Mouse (Mus musculus): ENCODE results near the gene Zfp691. TPM values are rescaled to one million over a fixed set of nuclear protein-coding genes. Genes with fewer than 3 reads are reported as not detected.

Gene Zfp691
- polyA plus RNA-seq, 1 experiment from 2014 or later: 7.8 TPM

GRCm38 (mm10) chr4:119165916-119166315, 8.1 kb downstream of the Zfp691 start:
- no peak overlapping the region for H3K27ac ChIP-seq
- H3K4me1 ChIP-seq: no peaks in the 10 kb centered on the region
- H3K27me3 ChIP-seq: no peaks in the 10 kb centered on the region
- no peak overlapping the region for H3K9ac ChIP-seq
- H3K4me3 ChIP-seq: no peak overlapping the region
- no peak overlapping the region for H3K4me2 ChIP-seq
- peaks cover 21% of the 10 kb centered on the region for H3K36me3 ChIP-seq
- 67% methylated on average over 7 of the region's 7 CpGs for WGBS
- H3K9me3 ChIP-seq: no peaks in the 10 kb centered on the region
- no peak for ATAC-seq (ENCODE audit: borderline replicate concordance, extremely low read depth, low FRiP score, low TSS enrichment)

DNA sequence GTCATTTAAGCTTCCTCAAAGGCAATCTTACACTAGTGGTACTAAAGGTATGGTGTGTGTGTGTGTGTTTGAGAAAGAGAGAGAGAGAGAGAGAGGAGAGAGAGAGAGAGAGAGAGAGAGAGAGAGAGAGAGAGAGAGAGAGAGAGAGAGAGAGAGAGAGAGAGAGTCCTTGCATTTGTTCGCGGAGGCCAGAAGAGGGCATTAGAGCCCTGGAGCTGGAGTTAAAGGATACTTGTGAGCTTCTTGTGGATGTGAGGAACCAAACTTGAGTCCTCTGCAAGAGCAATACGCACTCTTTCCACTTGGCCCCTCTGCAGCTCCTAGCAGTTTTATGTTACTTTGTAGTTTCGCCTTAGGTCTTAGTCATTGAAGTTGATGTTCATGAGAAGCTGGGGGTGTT, 11.0 kb downstream of the Zfp691 start:
- H3K27ac ChIP-seq: no peak overlapping the region
- no peak overlapping the region for H3K4me3 ChIP-seq
- no peak for ATAC-seq (ENCODE audit: borderline replicate concordance, extremely low read depth, low FRiP score, low TSS enrichment)
- no peaks in the 10 kb centered on the region for H3K9me3 ChIP-seq
- H3K9ac ChIP-seq: no peak overlapping the region
- no peaks in the 10 kb centered on the region for H3K27me3 ChIP-seq
- no peak overlapping the region for H3K4me2 ChIP-seq
- no peaks in the 10 kb centered on the region for H3K4me1 ChIP-seq
- 62% methylated on average over 4 of the region's 4 CpGs for WGBS
- H3K36me3 ChIP-seq: no peaks in the 10 kb centered on the region

GRCm38 (mm10) chr4:119161358-119161757, 12.6 kb downstream of the Zfp691 start:
- H3K36me3 ChIP-seq: no peaks in the 10 kb centered on the region
- H3K4me2 ChIP-seq: no peak overlapping the region
- ATAC-seq (ENCODE audit: borderline replicate concordance, extremely low read depth, low FRiP score, low TSS enrichment): no peak
- no peak overlapping the region for H3K27ac ChIP-seq
- H3K4me1 ChIP-seq: no peaks in the 10 kb centered on the region
- H3K9ac ChIP-seq: no peak overlapping the region
- H3K4me3 ChIP-seq: no peak overlapping the region
- 50% methylated on average over 3 of the region's 3 CpGs for WGBS
- no peaks in the 10 kb centered on the region for H3K27me3 ChIP-seq
- H3K9me3 ChIP-seq: no peaks in the 10 kb centered on the region

GRCm38 (mm10) chr4:119157891-119158290, 16.1 kb downstream of the Zfp691 start:
- Histone ChIP-seq H3K4me1 (no peaks in the 10 kb centered on the region), H3K36me3 (no peaks in the 10 kb centered on the region), H3K27ac (no peak overlapping the region), H3K4me3 (no peak overlapping the region), H3K9me3 (no peaks in the 10 kb centered on the region), H3K27me3 (no peaks in the 10 kb centered on the region), H3K4me2 (no peak overlapping the region), H3K9ac (no peak overlapping the region)
- ATAC-seq (ENCODE audit: borderline replicate concordance, extremely low read depth, low FRiP score, low TSS enrichment): peak; percentile 62
- 59% methylated on average over 5 of the region's 5 CpGs for WGBS

DNA sequence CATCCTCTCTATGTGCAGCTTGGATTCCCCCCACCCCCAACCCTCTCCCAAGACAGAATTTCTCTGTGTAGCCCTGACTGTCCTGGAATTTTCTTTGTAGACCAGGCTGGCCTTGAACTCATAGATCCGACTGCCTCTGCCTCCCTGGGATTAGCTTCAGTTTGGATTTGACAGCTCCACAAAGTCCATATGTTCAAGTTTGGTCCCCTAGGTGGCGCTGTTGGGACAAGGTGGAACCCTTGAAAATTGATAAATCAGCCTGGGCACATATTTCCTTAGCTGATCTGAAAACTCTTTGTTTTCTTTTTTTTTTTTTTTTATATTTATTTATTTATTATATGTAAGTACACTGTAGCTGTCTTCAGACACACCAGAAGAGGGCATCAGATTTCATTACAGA, 16.8 kb downstream of the Zfp691 start:
- Histone ChIP-seq H3K4me1 (no peaks in the 10 kb centered on the region), H3K36me3 (no peaks in the 10 kb centered on the region), H3K4me3 (no peak overlapping the region), H3K9me3 (no peaks in the 10 kb centered on the region), H3K27me3 (no peaks in the 10 kb centered on the region), H3K9ac (no peak overlapping the region), H3K27ac (no peak overlapping the region), H3K4me2 (no peak overlapping the region)
- WGBS: 36% methylated on average over 2 of the region's 2 CpGs
- ATAC-seq (ENCODE audit: borderline replicate concordance, extremely low read depth, low FRiP score, low TSS enrichment): no peak

DNA sequence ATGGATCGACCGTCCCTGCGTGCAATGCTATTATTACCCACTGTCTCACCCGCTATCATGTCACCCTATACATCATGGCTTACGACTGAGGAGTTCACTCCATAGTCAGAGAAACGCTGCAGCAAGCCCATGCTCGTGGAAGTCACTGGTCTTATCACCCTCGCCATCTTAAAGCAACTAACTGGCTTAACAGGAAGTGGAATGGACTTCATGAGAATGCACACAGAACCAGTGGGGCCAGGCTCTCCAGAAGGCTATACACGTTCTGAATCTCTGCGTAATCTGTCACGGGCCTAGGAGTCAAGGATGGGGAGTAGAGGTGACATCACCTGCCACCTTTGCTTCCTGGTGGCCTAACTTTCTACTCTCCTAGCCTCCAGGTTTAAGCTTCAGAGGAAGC, 25.3 kb downstream of the Zfp691 start:
- no peak overlapping the region for H3K4me2 ChIP-seq
- H3K27me3 ChIP-seq: no peaks in the 10 kb centered on the region
- ATAC-seq (ENCODE audit: borderline replicate concordance, extremely low read depth, low FRiP score, low TSS enrichment): no peak
- H3K9ac ChIP-seq: no peak overlapping the region
- H3K4me1 ChIP-seq: no peaks in the 10 kb centered on the region
- WGBS: 59% methylated on average over 11 of the region's 11 CpGs
- no peak overlapping the region for H3K27ac ChIP-seq
- no peaks in the 10 kb centered on the region for H3K9me3 ChIP-seq
- no peak overlapping the region for H3K4me3 ChIP-seq
- H3K36me3 ChIP-seq: no peaks in the 10 kb centered on the region

DNA sequence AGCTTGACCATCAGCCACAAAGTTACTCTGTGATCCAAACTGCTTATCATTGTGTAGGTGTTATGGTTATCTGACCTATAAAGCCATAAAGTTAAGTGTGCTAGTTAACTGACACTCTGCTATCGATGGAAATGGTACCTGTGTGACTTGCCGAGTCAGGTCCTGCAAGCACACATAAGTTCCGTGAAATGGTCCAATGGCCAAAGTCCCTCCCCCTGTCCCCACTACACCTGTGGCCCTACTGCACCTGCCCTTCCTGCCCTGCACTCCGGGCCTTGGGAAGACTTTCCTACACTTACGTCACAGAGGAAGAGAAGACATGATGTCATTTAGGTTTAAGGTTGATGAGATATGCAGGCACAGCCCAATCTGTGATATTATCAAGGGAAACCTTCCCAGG, 26.6 kb downstream of the Zfp691 start:
- ATAC-seq (ENCODE audit: borderline replicate concordance, extremely low read depth, low FRiP score, low TSS enrichment): no peak
- Histone ChIP-seq H3K9ac (no peak overlapping the region), H3K4me1 (no peaks in the 10 kb centered on the region), H3K27me3 (no peaks in the 10 kb centered on the region), H3K4me3 (no peak overlapping the region), H3K36me3 (no peaks in the 10 kb centered on the region), H3K9me3 (no peaks in the 10 kb centered on the region), H3K27ac (no peak overlapping the region), H3K4me2 (no peak overlapping the region)
- WGBS: 80% methylated on average over 5 of the region's 5 CpGs

GRCm38 (mm10) chr4:119146816-119147215, 27.2 kb downstream of the Zfp691 start:
- H3K36me3 ChIP-seq: no peaks in the 10 kb centered on the region
- no peak overlapping the region for H3K27ac ChIP-seq
- ATAC-seq (ENCODE audit: borderline replicate concordance, extremely low read depth, low FRiP score, low TSS enrichment): no peak
- no peak overlapping the region for H3K9ac ChIP-seq
- no peak overlapping the region for H3K4me2 ChIP-seq
- no peaks in the 10 kb centered on the region for H3K4me1 ChIP-seq
- 78% methylated on average over 7 of the region's 7 CpGs for WGBS
- no peaks in the 10 kb centered on the region for H3K27me3 ChIP-seq
- no peak overlapping the region for H3K4me3 ChIP-seq
- no peaks in the 10 kb centered on the region for H3K9me3 ChIP-seq

GRCm38 (mm10) chr4:119142230-119142871, 31.6 kb downstream of the Zfp691 start:
- Histone ChIP-seq H3K27ac (no peak overlapping the region), H3K36me3 (0 out of 2 replicates have a peak, but pooled peaks cover 2% of the 10 kb centered on the region), H3K4me2 (peak overlapping the region; percentile 45), H3K4me3 (no peak overlapping the region), H3K9me3 (no peaks in the 10 kb centered on the region), H3K9ac (no peak overlapping the region), H3K27me3 (no peaks in the 10 kb centered on the region), H3K4me1 (no peaks in the 10 kb centered on the region)
- peak; percentile 81 for ATAC-seq (ENCODE audit: borderline replicate concordance, extremely low read depth, low FRiP score, low TSS enrichment)
- 29% methylated on average over 24 of the region's 24 CpGs for WGBS

GRCm38 (mm10) chr4:119141191-119141590, 32.8 kb downstream of the Zfp691 start:
- H3K9ac ChIP-seq: no peak overlapping the region
- H3K9me3 ChIP-seq: no peaks in the 10 kb centered on the region
- no peaks in the 10 kb centered on the region for H3K4me1 ChIP-seq
- no peak overlapping the region for H3K4me3 ChIP-seq
- H3K27me3 ChIP-seq: no peaks in the 10 kb centered on the region
- H3K4me2 ChIP-seq: no peak overlapping the region
- H3K36me3 ChIP-seq: peaks cover 14% of the 10 kb centered on the region
- no peak overlapping the region for H3K27ac ChIP-seq
- ATAC-seq (ENCODE audit: borderline replicate concordance, extremely low read depth, low FRiP score, low TSS enrichment): no peak
- 52% methylated on average over 10 of the region's 10 CpGs for WGBS

- H3K4me1 ChIP-seq: no peaks in the 10 kb centered on the region
- H3K4me3 ChIP-seq: no peak overlapping the region
- 41% methylated on average over 3 of the region's 3 CpGs for WGBS
- no peak overlapping the region for H3K9ac ChIP-seq
- H3K27me3 ChIP-seq: no peaks in the 10 kb centered on the region
- no peak for ATAC-seq (ENCODE audit: borderline replicate concordance, extremely low read depth, low FRiP score, low TSS enrichment)
- H3K4me2 ChIP-seq: no peak overlapping the region
- H3K36me3 ChIP-seq: peaks cover 25% of the 10 kb centered on the region
- no peak overlapping the region for H3K27ac ChIP-seq
- H3K9me3 ChIP-seq: no peaks in the 10 kb centered on the region
These were observed 33.9 kb downstream of the Zfp691 start for GRCm38 (mm10) chr4:119140126-119140525.

GRCm38 (mm10) chr4:119138776-119139175, 35.2 kb downstream of the Zfp691 start:
- Histone ChIP-seq H3K27me3 (no peaks in the 10 kb centered on the region), H3K9me3 (no peaks in the 10 kb centered on the region), H3K4me2 (0 out of 2 replicates have a peak overlapping the region, but pooled peaks have one; percentile 39), H3K9ac (no peak overlapping the region), H3K4me1 (no peaks in the 10 kb centered on the region), H3K27ac (no peak overlapping the region), H3K4me3 (no peak overlapping the region), H3K36me3 (peaks cover 38% of the 10 kb centered on the region)
- ATAC-seq (ENCODE audit: borderline replicate concordance, extremely low read depth, low FRiP score, low TSS enrichment): no peak
- WGBS: 62% methylated on average over 8 of the region's 8 CpGs

GRCm38 (mm10) chr4:119138171-119138570, 35.8 kb downstream of the Zfp691 start:
- peak; percentile 55; the same call in 1 of the 2 replicates for ATAC-seq (ENCODE audit: borderline replicate concordance, extremely low read depth, low FRiP score, low TSS enrichment)
- H3K9ac ChIP-seq: no peak overlapping the region
- H3K4me3 ChIP-seq: no peak overlapping the region
- peaks cover 44% of the 10 kb centered on the region for H3K36me3 ChIP-seq
- H3K9me3 ChIP-seq: no peaks in the 10 kb centered on the region
- H3K27ac ChIP-seq: 0 out of 2 replicates have a peak overlapping the region, but pooled peaks have one; percentile 10
- peak overlapping the region; percentile 39 for H3K4me2 ChIP-seq
- no peaks in the 10 kb centered on the region for H3K27me3 ChIP-seq
- H3K4me1 ChIP-seq: no peaks in the 10 kb centered on the region
- WGBS: 14% methylated on average over 18 of the region's 18 CpGs
